Mouse (Mus musculus): ENCODE data around the gene Fam186b. TPM values are rescaled to one million over a fixed set of nuclear protein-coding genes. Genes with fewer than 3 reads are reported as not detected.

Fam186b gene
- polyA plus RNA-seq, 1 experiment: not detected

GRCm38 (mm10) chr15:99334500-99334899, 38.8 kb upstream of the Fam186b start:
- peak overlapping the region; percentile 94 for H3K27ac ChIP-seq (ENCODE audit: insufficient read depth, low read length)
- peaks cover 34% of the 10 kb centered on the region for H3K4me1 ChIP-seq (ENCODE audit: control insufficient read depth, insufficient read depth, low read length)
- H3K4me3 ChIP-seq (ENCODE audit: insufficient read depth, low read length): no peak overlapping the region
- no peak for TF ChIP-seq POLR2A (IDR thresholded peaks at IDR 0.05; ENCODE audit: low read depth, low read length)
- TF ChIP-seq CTCF (IDR thresholded peaks at IDR 0.05; ENCODE audit: borderline replicate concordance, insufficient read depth, low read length): no peak

GRCm38 (mm10) chr15:99333676-99334065, 38.0 kb upstream of the Fam186b start:
- Histone ChIP-seq H3K4me3 (ENCODE audit: insufficient read depth, low read length) (no peak overlapping the region), H3K4me1 (ENCODE audit: control insufficient read depth, insufficient read depth, low read length) (peaks cover 34% of the 10 kb centered on the region), H3K27ac (ENCODE audit: insufficient read depth, low read length) (peak overlapping the region; percentile 94)
- TF ChIP-seq CTCF (IDR thresholded peaks at IDR 0.05; ENCODE audit: borderline replicate concordance, insufficient read depth, low read length): no peak
- TF ChIP-seq POLR2A (IDR thresholded peaks at IDR 0.05; ENCODE audit: low read depth, low read length): no peak

GRCm38 (mm10) chr15:99332921-99333675, 37.4 kb upstream of the Fam186b start:
- H3K27ac ChIP-seq (ENCODE audit: insufficient read depth, low read length): peak overlapping the region; percentile 94
- H3K4me3 ChIP-seq (ENCODE audit: insufficient read depth, low read length): no peak overlapping the region
- peaks cover 34% of the 10 kb centered on the region for H3K4me1 ChIP-seq (ENCODE audit: control insufficient read depth, insufficient read depth, low read length)
- TF ChIP-seq CTCF (IDR thresholded peaks at IDR 0.05; ENCODE audit: borderline replicate concordance, insufficient read depth, low read length): no peak
- peak; percentile 39; the same call in 1 of the 2 replicates for TF ChIP-seq POLR2A (IDR thresholded peaks at IDR 0.05; ENCODE audit: low read depth, low read length)

- Histone ChIP-seq H3K4me3 (ENCODE audit: insufficient read depth, low read length) (no peak overlapping the region), H3K27ac (ENCODE audit: insufficient read depth, low read length) (peak overlapping the region; percentile 94), H3K4me1 (ENCODE audit: control insufficient read depth, insufficient read depth, low read length) (peaks cover 34% of the 10 kb centered on the region)
- no peak for TF ChIP-seq POLR2A (IDR thresholded peaks at IDR 0.05; ENCODE audit: low read depth, low read length)
- TF ChIP-seq CTCF (IDR thresholded peaks at IDR 0.05; ENCODE audit: borderline replicate concordance, insufficient read depth, low read length): no peak
Observed at GRCm38 (mm10) chr15:99332111-99332510, 36.4 kb upstream of the Fam186b start.

GRCm38 (mm10) chr15:99331341-99331740, 35.7 kb upstream of the Fam186b start:
- Histone ChIP-seq H3K4me3 (ENCODE audit: insufficient read depth, low read length) (no peak overlapping the region), H3K4me1 (ENCODE audit: control insufficient read depth, insufficient read depth, low read length) (peaks cover 34% of the 10 kb centered on the region), H3K27ac (ENCODE audit: insufficient read depth, low read length) (no peak overlapping the region)
- no peak for TF ChIP-seq POLR2A (IDR thresholded peaks at IDR 0.05; ENCODE audit: low read depth, low read length)
- TF ChIP-seq CTCF (IDR thresholded peaks at IDR 0.05; ENCODE audit: borderline replicate concordance, insufficient read depth, low read length): no peak

GRCm38 (mm10) chr15:99330324-99330723, 34.6 kb upstream of the Fam186b start:
- peaks cover 31% of the 10 kb centered on the region for H3K4me1 ChIP-seq (ENCODE audit: control insufficient read depth, insufficient read depth, low read length)
- TF ChIP-seq POLR2A (IDR thresholded peaks at IDR 0.05; ENCODE audit: low read depth, low read length): no peak
- TF ChIP-seq CTCF (IDR thresholded peaks at IDR 0.05; ENCODE audit: borderline replicate concordance, insufficient read depth, low read length): no peak
- H3K27ac ChIP-seq (ENCODE audit: insufficient read depth, low read length): no peak overlapping the region
- no peak overlapping the region for H3K4me3 ChIP-seq (ENCODE audit: insufficient read depth, low read length)

- no peak overlapping the region for H3K27ac ChIP-seq (ENCODE audit: insufficient read depth, low read length)
- TF ChIP-seq CTCF (IDR thresholded peaks at IDR 0.05; ENCODE audit: borderline replicate concordance, insufficient read depth, low read length): no peak
- TF ChIP-seq POLR2A (IDR thresholded peaks at IDR 0.05; ENCODE audit: low read depth, low read length): no peak
- H3K4me1 ChIP-seq (ENCODE audit: control insufficient read depth, insufficient read depth, low read length): peaks cover 11% of the 10 kb centered on the region
Observed at GRCm38 (mm10) chr15:99328011-99328410, 32.3 kb upstream of the Fam186b start.

GRCm38 (mm10) chr15:99326959-99327358, 31.3 kb upstream of the Fam186b start:
- H3K27ac ChIP-seq (ENCODE audit: insufficient read depth, low read length): no peak overlapping the region
- TF ChIP-seq CTCF (IDR thresholded peaks at IDR 0.05; ENCODE audit: borderline replicate concordance, insufficient read depth, low read length): no peak
- no peak for TF ChIP-seq POLR2A (IDR thresholded peaks at IDR 0.05; ENCODE audit: low read depth, low read length)
- no peak overlapping the region for H3K4me3 ChIP-seq (ENCODE audit: insufficient read depth, low read length)
- 0 out of 2 replicates have a peak, but pooled peaks cover 2% of the 10 kb centered on the region for H3K4me1 ChIP-seq (ENCODE audit: control insufficient read depth, insufficient read depth, low read length)

More at GRCm38 (mm10) chr15:99328011-99328410, 32.3 kb upstream of the Fam186b start:
- no peak overlapping the region for H3K4me3 ChIP-seq (ENCODE audit: insufficient read depth, low read length)

GRCm38 (mm10) chr15:99326407-99326806, 30.7 kb upstream of the Fam186b start:
- no peak for TF ChIP-seq POLR2A (IDR thresholded peaks at IDR 0.05; ENCODE audit: low read depth, low read length)
- TF ChIP-seq CTCF (IDR thresholded peaks at IDR 0.05; ENCODE audit: borderline replicate concordance, insufficient read depth, low read length): no peak
- H3K4me1 ChIP-seq (ENCODE audit: control insufficient read depth, insufficient read depth, low read length): no peaks in the 10 kb centered on the region
- no peak overlapping the region for H3K4me3 ChIP-seq (ENCODE audit: insufficient read depth, low read length)
- H3K27ac ChIP-seq (ENCODE audit: insufficient read depth, low read length): no peak overlapping the region

- no peak overlapping the region for H3K4me3 ChIP-seq (ENCODE audit: insufficient read depth, low read length)
- H3K27ac ChIP-seq (ENCODE audit: insufficient read depth, low read length): no peak overlapping the region
- H3K4me1 ChIP-seq (ENCODE audit: control insufficient read depth, insufficient read depth, low read length): no peaks in the 10 kb centered on the region
- TF ChIP-seq POLR2A (IDR thresholded peaks at IDR 0.05; ENCODE audit: low read depth, low read length): no peak
- no peak for TF ChIP-seq CTCF (IDR thresholded peaks at IDR 0.05; ENCODE audit: borderline replicate concordance, insufficient read depth, low read length)
Observed at GRCm38 (mm10) chr15:99325598-99325997, 29.9 kb upstream of the Fam186b start.

Data from embryonic fibroblast, embryonic 13.5 days (primary cell).